Mouse (Mus musculus) stomach, postnatal 0 days (tissue): ENCODE results near the gene Apoa5.

Experiments used
- CTCF ChIP-seq: IDR thresholded peaks from 2 replicates; pipeline ENCODE4 v1.5.1; 2016; ENCODE audit warnings: antibody characterized with exemption, low read depth, mild to moderate bottlenecking, moderate library complexity
- EP300 ChIP-seq: optimal IDR thresholded peaks from 2 replicates; pipeline ENCODE3; 2016; ENCODE audit warnings: antibody characterized with exemption

DNA sequence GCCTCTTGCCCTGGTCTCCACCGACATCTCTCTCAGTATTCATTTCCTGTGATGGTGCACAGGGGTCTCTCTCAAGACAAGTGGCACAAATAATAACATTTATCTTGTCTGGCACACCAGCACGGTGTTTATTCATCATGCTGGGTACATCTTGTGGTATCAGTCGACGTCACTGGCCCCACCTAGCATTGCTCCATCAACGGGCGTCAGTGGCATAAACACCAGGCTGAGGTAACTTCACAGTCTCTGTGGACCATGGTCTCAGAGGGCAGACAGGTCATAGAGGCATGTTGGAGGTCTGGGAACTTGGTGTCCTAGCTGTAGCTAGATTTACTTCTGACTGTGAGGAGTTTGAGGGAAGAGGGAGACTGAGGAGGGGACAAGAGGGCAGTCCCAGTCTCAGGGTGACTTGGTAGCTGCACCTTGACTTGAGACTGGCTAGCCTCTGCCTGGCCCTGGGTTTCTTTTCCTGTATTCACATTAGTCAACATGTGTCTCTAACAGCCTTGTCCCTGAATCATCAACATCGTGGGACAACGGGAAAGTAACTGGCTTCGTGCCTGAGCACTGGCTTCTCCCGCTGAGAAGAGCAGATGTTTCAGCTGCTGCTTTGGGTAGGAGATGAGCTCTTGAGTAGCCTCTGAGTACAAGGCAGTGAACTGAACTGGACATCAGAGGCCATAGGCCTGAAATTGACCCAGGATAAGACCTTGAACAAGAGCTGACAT lies 11.6 kb upstream of the Apoa5 start:
- TF ChIP-seq EP300 (no peak), CTCF (no peak)
